Mouse (Mus musculus): ENCODE measurements around the gene Wipf3. TPM values are rescaled to one million over a fixed set of nuclear protein-coding genes. Genes with fewer than 3 reads are reported as not detected.

Wipf3 gene
- polyA plus RNA-seq, 1 experiment from 2014 or later = 2.8 TPM

DNA sequence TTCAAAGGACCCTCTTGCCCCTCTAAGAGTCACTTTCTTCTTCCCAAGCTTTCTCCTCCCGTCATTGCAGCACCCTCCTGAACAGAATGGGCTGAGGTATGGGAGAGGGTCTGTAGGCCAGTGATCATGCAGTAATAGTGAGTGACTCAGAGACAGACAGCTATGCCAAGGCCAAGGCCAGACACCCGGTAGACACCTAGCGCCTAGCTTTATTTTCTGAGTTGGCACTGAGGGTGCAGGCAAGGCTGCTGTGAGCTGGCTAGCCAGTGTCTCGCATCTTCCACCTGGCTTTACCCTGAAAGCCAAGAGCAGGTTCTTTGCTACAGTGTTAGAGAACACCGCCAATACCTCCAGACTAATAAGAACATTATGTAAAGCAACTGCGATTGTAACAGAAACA, 33.4 kb downstream of the Wipf3 start:
- WGBS = 87% methylated on average over 6 of the region's 6 CpGs
- H3K27me3 ChIP-seq (ENCODE audit: control insufficient read depth, insufficient read depth, low read length) = no peaks in the 10 kb centered on the region
- no peak overlapping the region for H3K9ac ChIP-seq (replicated peaks; ENCODE audit: low read depth, low read length)
- no peak for ATAC-seq (ENCODE audit: low read depth)
- H3K4me3 ChIP-seq (ENCODE audit: low read depth, low read length) = no peak overlapping the region
- no peaks in the 10 kb centered on the region for H3K4me1 ChIP-seq (ENCODE audit: control insufficient read depth, insufficient read depth, low read length)
- H3K27ac ChIP-seq (ENCODE audit: low read depth, low read length) = no peak overlapping the region
- no peak overlapping the region for H3K4me2 ChIP-seq (ENCODE audit: low read depth, low read length)
- H3K36me3 ChIP-seq (ENCODE audit: control insufficient read depth, insufficient read depth, low read length) = no peaks in the 10 kb centered on the region
- no peaks in the 10 kb centered on the region for H3K9me3 ChIP-seq (ENCODE audit: control insufficient read depth, low read length)

DNA sequence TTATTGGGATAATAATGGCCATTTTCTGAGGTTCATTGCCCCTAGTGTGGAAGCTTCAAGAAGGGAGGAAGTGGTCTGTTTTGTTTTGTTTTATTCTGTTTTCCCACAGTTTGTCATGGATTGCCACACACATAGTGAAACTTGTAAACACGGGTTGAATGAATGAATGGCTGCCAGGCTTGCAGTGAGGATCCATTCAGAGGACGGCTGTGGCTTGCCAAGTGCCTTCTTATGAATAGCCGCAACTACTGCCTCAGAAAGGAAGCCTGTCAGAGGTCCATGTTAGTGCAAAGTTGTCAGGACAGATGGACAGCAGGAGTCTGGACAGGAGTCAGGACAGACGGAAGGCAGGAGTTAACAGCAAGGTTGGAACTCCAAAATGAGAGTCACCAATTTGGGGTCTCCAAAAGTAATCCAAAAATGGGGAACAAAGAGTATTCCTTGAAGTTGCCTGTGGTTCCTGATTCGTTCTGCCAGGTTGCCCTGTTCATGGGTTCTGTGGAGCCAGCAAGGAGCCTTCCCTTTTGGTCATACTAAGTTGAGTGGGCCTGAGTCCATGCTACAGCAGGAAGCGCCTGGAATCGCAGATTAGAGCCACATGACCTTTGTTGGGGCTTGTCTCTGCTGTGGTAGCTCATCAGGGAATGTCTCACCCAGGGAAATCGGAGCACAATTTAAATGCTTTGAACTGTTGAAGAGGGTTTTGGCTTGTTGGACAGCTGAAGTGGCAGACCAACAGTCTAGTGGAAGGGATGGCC, 34.5 kb downstream of the Wipf3 start:
- no peak overlapping the region for H3K27ac ChIP-seq (ENCODE audit: low read depth, low read length)
- no peaks in the 10 kb centered on the region for H3K27me3 ChIP-seq (ENCODE audit: control insufficient read depth, insufficient read depth, low read length)
- H3K4me3 ChIP-seq (ENCODE audit: low read depth, low read length) = no peak overlapping the region
- 49% methylated on average over 8 of the region's 8 CpGs for WGBS
- 0 out of 2 replicates have a peak, but pooled peaks have one; percentile 31 for ATAC-seq (ENCODE audit: low read depth)
- H3K9ac ChIP-seq (replicated peaks; ENCODE audit: low read depth, low read length) = no peak overlapping the region
- H3K4me2 ChIP-seq (ENCODE audit: low read depth, low read length) = no peak overlapping the region
- H3K36me3 ChIP-seq (ENCODE audit: control insufficient read depth, insufficient read depth, low read length) = no peaks in the 10 kb centered on the region
- no peaks in the 10 kb centered on the region for H3K9me3 ChIP-seq (ENCODE audit: control insufficient read depth, low read length)
- H3K4me1 ChIP-seq (ENCODE audit: control insufficient read depth, insufficient read depth, low read length) = no peaks in the 10 kb centered on the region

DNA sequence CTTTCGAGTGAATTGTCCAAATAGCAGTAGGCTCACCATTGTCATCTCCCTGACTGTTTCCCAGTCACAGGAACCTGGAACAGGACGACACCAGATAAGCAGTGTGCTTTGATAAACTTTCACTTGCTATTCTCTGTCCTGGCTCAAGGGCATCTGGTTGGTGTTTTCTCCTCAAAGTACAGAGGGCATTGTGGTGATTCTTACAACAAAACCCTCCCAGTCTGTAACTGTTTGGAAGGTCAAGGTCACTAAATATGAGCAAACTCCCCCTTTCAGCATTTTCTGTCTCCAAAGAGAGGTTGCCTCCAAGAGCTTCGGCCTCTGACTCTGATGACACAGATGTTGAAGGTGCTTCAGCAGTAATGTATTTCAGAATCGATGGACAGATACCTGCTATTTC, 35.5 kb downstream of the Wipf3 start:
- WGBS = 89% methylated on average over 4 of the region's 4 CpGs
- no peak overlapping the region for H3K4me2 ChIP-seq (ENCODE audit: low read depth, low read length)
- no peaks in the 10 kb centered on the region for H3K9me3 ChIP-seq (ENCODE audit: control insufficient read depth, low read length)
- no peak overlapping the region for H3K27ac ChIP-seq (ENCODE audit: low read depth, low read length)
- H3K27me3 ChIP-seq (ENCODE audit: control insufficient read depth, insufficient read depth, low read length) = no peaks in the 10 kb centered on the region
- H3K9ac ChIP-seq (replicated peaks; ENCODE audit: low read depth, low read length) = no peak overlapping the region
- ATAC-seq (ENCODE audit: low read depth) = no peak
- no peaks in the 10 kb centered on the region for H3K36me3 ChIP-seq (ENCODE audit: control insufficient read depth, insufficient read depth, low read length)
- no peaks in the 10 kb centered on the region for H3K4me1 ChIP-seq (ENCODE audit: control insufficient read depth, insufficient read depth, low read length)
- H3K4me3 ChIP-seq (ENCODE audit: low read depth, low read length) = no peak overlapping the region

DNA sequence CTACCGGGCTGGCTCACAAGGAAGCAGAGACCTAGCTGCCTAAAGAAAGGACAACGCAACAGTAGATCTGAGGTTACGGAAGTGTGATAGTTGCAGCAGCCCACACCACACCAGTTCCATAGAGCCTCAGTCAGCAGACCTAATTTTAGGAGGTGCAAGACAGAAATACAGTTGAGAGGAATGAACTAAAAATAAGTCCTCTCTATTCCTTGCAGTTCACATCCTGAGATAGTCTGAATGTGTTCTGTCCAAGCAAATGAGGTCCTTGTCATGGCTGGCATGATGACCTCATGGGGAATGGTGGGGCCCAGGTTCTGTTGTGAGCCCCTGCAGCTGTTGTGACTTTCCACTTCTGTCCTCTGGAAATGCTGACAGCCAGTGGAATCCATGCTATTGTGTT, 38.0 kb downstream of the Wipf3 start:
- Histone ChIP-seq H3K9ac (replicated peaks; ENCODE audit: low read depth, low read length) (no peak overlapping the region), H3K27ac (ENCODE audit: low read depth, low read length) (no peak overlapping the region), H3K36me3 (ENCODE audit: control insufficient read depth, insufficient read depth, low read length) (no peaks in the 10 kb centered on the region), H3K9me3 (ENCODE audit: control insufficient read depth, low read length) (no peaks in the 10 kb centered on the region), H3K4me3 (ENCODE audit: low read depth, low read length) (no peak overlapping the region), H3K4me1 (ENCODE audit: control insufficient read depth, insufficient read depth, low read length) (no peaks in the 10 kb centered on the region), H3K4me2 (ENCODE audit: low read depth, low read length) (no peak overlapping the region), H3K27me3 (ENCODE audit: control insufficient read depth, insufficient read depth, low read length) (no peaks in the 10 kb centered on the region)
- ATAC-seq (ENCODE audit: low read depth) = no peak
- WGBS = 95% methylated on average over 3 of the region's 3 CpGs

DNA sequence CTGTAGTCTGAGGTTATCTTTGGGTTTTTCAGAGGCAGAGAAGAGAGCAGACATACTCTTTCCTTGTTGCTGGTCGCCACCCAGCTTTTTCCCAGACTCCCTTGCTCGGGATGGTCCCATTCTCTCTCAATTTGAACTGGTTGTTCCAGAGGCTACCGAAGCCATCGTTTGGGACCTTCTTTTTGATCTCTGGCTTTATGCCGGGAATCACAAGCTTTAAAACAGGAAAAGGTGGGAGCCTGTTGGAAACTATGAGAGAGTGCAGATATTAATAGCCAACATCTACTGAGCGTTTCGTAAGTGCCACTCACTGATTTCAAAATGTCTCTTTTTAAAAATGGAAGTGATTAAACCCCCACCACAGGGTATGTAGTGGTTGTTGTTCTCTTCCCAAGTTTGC, 42.5 kb downstream of the Wipf3 start:
- WGBS = 85% methylated on average over 7 of the region's 7 CpGs
- Histone ChIP-seq H3K4me3 (ENCODE audit: low read depth, low read length) (no peak overlapping the region), H3K9me3 (ENCODE audit: control insufficient read depth, low read length) (no peaks in the 10 kb centered on the region), H3K4me1 (ENCODE audit: control insufficient read depth, insufficient read depth, low read length) (no peaks in the 10 kb centered on the region), H3K27ac (ENCODE audit: low read depth, low read length) (no peak overlapping the region), H3K36me3 (ENCODE audit: control insufficient read depth, insufficient read depth, low read length) (no peaks in the 10 kb centered on the region), H3K9ac (replicated peaks; ENCODE audit: low read depth, low read length) (no peak overlapping the region), H3K4me2 (ENCODE audit: low read depth, low read length) (no peak overlapping the region), H3K27me3 (ENCODE audit: control insufficient read depth, insufficient read depth, low read length) (no peaks in the 10 kb centered on the region)
- ATAC-seq (ENCODE audit: low read depth) = no peak

DNA sequence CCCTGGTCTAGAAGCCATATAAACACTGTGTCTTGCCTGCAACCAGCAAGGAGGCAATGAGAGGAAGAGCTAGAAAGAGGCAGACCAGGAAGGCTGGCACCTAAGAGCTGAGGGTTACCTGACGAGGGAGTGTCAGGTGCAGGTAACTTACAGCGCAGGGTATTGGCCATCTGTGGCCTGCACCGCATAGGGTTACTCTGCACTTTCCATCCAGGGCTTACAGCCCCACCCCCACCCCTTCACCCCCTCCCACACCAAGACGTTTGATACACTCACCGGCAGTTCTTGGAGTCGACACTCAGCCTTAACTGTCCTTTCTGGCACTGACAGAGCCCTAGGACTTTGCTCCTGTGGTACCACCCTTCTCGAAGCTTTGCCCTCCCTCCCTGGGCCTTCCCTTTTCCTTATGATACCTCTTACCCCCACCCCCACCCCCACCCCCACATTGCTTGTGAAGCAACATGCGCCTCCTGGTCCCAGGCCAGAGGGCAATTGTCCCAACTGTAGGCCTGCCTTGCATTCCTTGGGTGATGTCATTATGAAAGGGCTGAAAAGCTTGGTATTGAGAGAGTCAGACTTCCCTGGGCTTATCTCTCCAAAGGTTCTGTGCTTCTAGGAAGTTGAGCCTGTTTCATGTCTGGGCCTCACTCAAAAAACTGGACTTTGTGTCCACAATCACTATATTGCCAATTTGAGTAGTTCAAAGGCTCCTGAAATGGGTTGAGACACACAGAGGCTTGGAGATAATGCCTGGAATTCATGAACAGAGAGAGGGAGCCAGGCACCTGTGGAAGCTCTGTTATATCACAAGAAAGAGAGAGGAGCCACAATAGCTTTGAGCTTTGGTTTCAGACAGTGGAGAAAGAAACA, 43.7 kb downstream of the Wipf3 start:
- no peak overlapping the region for H3K9ac ChIP-seq (replicated peaks; ENCODE audit: low read depth, low read length)
- H3K36me3 ChIP-seq (ENCODE audit: control insufficient read depth, insufficient read depth, low read length) = no peaks in the 10 kb centered on the region
- ATAC-seq (ENCODE audit: low read depth) = no peak
- no peak overlapping the region for H3K4me2 ChIP-seq (ENCODE audit: low read depth, low read length)
- H3K4me3 ChIP-seq (ENCODE audit: low read depth, low read length) = no peak overlapping the region
- H3K27ac ChIP-seq (ENCODE audit: low read depth, low read length) = no peak overlapping the region
- no peaks in the 10 kb centered on the region for H3K27me3 ChIP-seq (ENCODE audit: control insufficient read depth, insufficient read depth, low read length)
- WGBS = 71% methylated on average over 8 of the region's 8 CpGs
- no peaks in the 10 kb centered on the region for H3K4me1 ChIP-seq (ENCODE audit: control insufficient read depth, insufficient read depth, low read length)
- H3K9me3 ChIP-seq (ENCODE audit: control insufficient read depth, low read length) = no peaks in the 10 kb centered on the region

DNA sequence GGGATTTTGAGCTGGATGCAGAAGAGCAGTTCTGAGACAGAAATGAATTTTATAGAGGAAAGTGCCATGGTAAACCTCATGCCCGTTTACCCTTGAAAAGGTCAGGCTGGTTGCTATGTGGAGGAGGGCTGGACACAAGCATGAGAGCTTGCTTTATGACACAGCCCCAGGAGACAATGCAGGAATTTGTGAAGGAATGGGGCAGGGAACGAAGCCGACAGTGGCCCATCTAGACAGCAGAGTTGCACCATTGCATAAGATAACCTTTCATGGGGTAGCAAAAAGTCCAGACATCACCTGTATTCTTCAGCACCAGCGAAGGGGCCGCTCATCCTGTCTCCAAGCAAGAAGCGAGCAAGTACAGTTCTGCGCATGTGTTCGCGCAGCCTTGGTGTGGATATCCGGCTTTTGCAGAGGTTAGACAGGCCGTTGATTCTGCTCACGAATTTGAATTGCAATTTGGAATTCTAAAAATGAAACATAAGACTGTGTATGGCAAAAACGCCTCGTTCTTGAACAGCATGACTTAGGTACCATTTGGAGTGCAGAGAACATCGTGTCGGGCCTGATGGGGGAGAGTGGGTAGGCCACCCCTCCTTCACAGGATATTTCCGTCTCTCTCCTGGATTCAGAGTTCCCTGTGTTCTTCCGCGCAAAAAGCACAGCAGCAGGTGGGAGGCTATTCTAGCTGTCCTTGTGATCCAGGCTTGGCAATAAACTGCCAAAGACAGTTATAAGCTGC, 46.7 kb downstream of the Wipf3 start:
- 66% methylated on average over 19 of the region's 19 CpGs for WGBS
- Histone ChIP-seq H3K4me1 (ENCODE audit: control insufficient read depth, insufficient read depth, low read length) (no peaks in the 10 kb centered on the region), H3K9me3 (ENCODE audit: control insufficient read depth, low read length) (no peaks in the 10 kb centered on the region), H3K27me3 (ENCODE audit: control insufficient read depth, insufficient read depth, low read length) (no peaks in the 10 kb centered on the region), H3K27ac (ENCODE audit: low read depth, low read length) (no peak overlapping the region), H3K4me2 (ENCODE audit: low read depth, low read length) (no peak overlapping the region), H3K36me3 (ENCODE audit: control insufficient read depth, insufficient read depth, low read length) (no peaks in the 10 kb centered on the region), H3K4me3 (ENCODE audit: low read depth, low read length) (no peak overlapping the region), H3K9ac (replicated peaks; ENCODE audit: low read depth, low read length) (no peak overlapping the region)
- peak; percentile 28; the same call in 1 of the 2 replicates for ATAC-seq (ENCODE audit: low read depth)

DNA sequence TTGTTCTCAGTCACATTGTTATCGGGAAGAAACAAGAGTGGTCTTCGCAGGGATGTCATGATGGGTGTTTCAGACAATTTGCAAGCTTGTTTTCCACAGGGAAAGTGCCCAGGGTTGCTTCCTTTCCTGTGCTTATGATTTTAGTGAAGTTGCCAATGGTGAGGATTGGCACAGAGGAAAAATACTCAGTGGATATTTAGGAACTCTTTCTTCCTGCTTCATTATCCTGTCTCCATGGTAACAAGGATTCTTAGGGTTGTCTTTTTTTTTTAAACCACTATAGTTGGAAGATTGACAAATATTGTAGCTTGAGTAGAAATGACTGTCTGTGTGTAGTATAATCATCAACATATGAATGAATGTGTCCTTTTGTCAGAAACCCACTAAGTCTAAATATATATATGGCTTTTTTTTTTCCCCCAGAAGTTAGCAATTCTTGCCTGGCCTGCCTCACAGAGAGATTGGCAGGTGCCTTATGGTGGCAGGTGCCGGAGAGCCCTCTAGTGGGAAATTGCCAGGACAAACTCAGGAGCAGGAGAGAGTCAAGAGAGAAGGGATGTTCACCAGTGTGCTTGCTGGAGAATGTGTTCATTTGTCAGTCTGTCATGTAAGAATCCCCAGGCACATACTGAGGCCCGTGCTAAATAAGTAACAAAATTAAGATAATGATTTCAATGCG, 49.4 kb downstream of the Wipf3 start:
- no peaks in the 10 kb centered on the region for H3K36me3 ChIP-seq (ENCODE audit: control insufficient read depth, insufficient read depth, low read length)
- H3K4me3 ChIP-seq (ENCODE audit: low read depth, low read length) = no peak overlapping the region
- WGBS = 73% methylated on average over 5 of the region's 5 CpGs
- H3K27me3 ChIP-seq (ENCODE audit: control insufficient read depth, insufficient read depth, low read length) = no peaks in the 10 kb centered on the region
- H3K9me3 ChIP-seq (ENCODE audit: control insufficient read depth, low read length) = no peaks in the 10 kb centered on the region
- no peak for ATAC-seq (ENCODE audit: low read depth)
- H3K4me2 ChIP-seq (ENCODE audit: low read depth, low read length) = no peak overlapping the region
- no peaks in the 10 kb centered on the region for H3K4me1 ChIP-seq (ENCODE audit: control insufficient read depth, insufficient read depth, low read length)
- H3K9ac ChIP-seq (replicated peaks; ENCODE audit: low read depth, low read length) = no peak overlapping the region
- H3K27ac ChIP-seq (ENCODE audit: low read depth, low read length) = no peak overlapping the region
